Mouse (Mus musculus) spleen, adult 2 months (tissue): Measurements from ENCODE around the gene Fam198a. TPM values are rescaled to one million over a fixed set of nuclear protein-coding genes. Genes with fewer than 3 reads are reported as not detected.
A peak's percentile ranks its signal among the peaks of the same experiment; 100 is the strongest.

Experiments
- DNase-seq, 2 experiments: peaks; one replicate each; pipeline versions ENCODE4 v3.0.0 to v3.0.0-alpha.2; 2012 to 2021; ENCODE audit warnings: low spot score in 2 of 2, low read depth in 1 of 2
- H3K27ac ChIP-seq: fragments of 200-500 bp; 2 replicates; pipeline ENCODE4 v1.5.1; 2012; ENCODE audit warnings: low read length, inconsistent platforms; ENCODE audit not compliant: insufficient read depth
- H3K27me3 ChIP-seq: fragments of 200-500 bp; 2 replicates; pipeline ENCODE4 v1.6.1; 2012; ENCODE audit warnings: mild to moderate bottlenecking, moderate library complexity, low read length, inconsistent platforms; ENCODE audit not compliant: control insufficient read depth, insufficient read depth
- H3K36me3 ChIP-seq: fragments of 200-500 bp; 2 replicates; pipeline ENCODE4 v1.6.1; 2012; ENCODE audit warnings: mild to moderate bottlenecking, low read length, inconsistent platforms; ENCODE audit not compliant: control insufficient read depth, insufficient read depth
- H3K4me1 ChIP-seq: fragments of 200-500 bp; 2 replicates; pipeline ENCODE4 v1.6.1; 2011; ENCODE audit warnings: inconsistent platforms; ENCODE audit not compliant: control insufficient read depth, insufficient read depth, insufficient read length
- H3K4me3 ChIP-seq: fragments of 200-500 bp; 2 replicates; pipeline ENCODE4 v1.5.1; 2011; ENCODE audit warnings: mild to moderate bottlenecking, inconsistent platforms; ENCODE audit not compliant: insufficient read depth, insufficient read length; ENCODE audit errors: extremely low read depth
- CTCF ChIP-seq: fragments of 200-500 bp; IDR thresholded peaks from 2 replicates; pipeline ENCODE4 v1.5.1; 2011; ENCODE audit warnings: mild to moderate bottlenecking, inconsistent platforms; ENCODE audit not compliant: insufficient read depth, insufficient read length, insufficient replicate concordance; ENCODE audit errors: extremely low read depth
- POLR2A ChIP-seq: fragments of 200-500 bp; IDR thresholded peaks from 2 replicates; pipeline ENCODE4 v1.6.1; 2011; ENCODE audit warnings: low read depth, low read length, inconsistent platforms
- WGBS: fragments of 180-500 bp; shearing (Covaris S2); methylation state at CpG from one replicate; pipeline ENCODE4 v1.1.7; 2018; 5-methylcytosine and 5-hydroxymethylcytosine counted together
- polyA plus RNA-seq: library from polyadenylated mRNA; depleted of rRNA; stranded (reverse); fragments of >200 nt; gene quantifications from 2 replicates; pipeline ENCODE4 v1.2.3, GENCODE M21; 2012

Gene Fam198a
- polyA plus RNA-seq, 1 experiment, result 0.28 TPM

- WGBS, result 82% methylated on average over 10 of the region's 10 CpGs
- no peak overlapping the region for H3K4me3 ChIP-seq
Observed at GRCm38 (mm10) chr9:121915056-121915455, 35.7 kb upstream of the Fam198a start.

GRCm38 (mm10) chr9:121916102-121916501 is 34.7 kb upstream of the Fam198a start, which contains the start of gene Cyp8b1:
Cyp8b1 (minus strand) TSS chr9:121916305.
- DNase-seq, result no peak
- H3K36me3 ChIP-seq, result no peaks in the 10 kb centered on the region
- 84% methylated on average over 8 of the region's 8 CpGs for WGBS
- TF ChIP-seq CTCF (no peak), POLR2A (no peak)
- peaks cover 9% of the 10 kb centered on the region; the same call in 1 of the 2 replicates for H3K4me1 ChIP-seq
- H3K4me3 ChIP-seq, result no peak within 1 kb of the TSS
- H3K27ac ChIP-seq, result no peak within 1 kb of the TSS
- H3K27me3 ChIP-seq, result no peaks in the 10 kb centered on the region

More at GRCm38 (mm10) chr9:121915056-121915455, 35.7 kb upstream of the Fam198a start:
- H3K4me1 ChIP-seq, result peaks cover 12% of the 10 kb centered on the region; the same call in 1 of the 2 replicates
- TF ChIP-seq POLR2A, result no peak
- no peak for TF ChIP-seq CTCF
- no peaks in the 10 kb centered on the region for H3K36me3 ChIP-seq
- no peak for DNase-seq
- no peaks in the 10 kb centered on the region for H3K27me3 ChIP-seq
- H3K27ac ChIP-seq, result no peak overlapping the region

GRCm38 (mm10) chr9:121919027-121919501 is 31.7 kb upstream of the Fam198a start:
- TF ChIP-seq CTCF (no peak), POLR2A (peak; percentile 39; the same call in 1 of the 2 replicates)
- Histone ChIP-seq H3K4me1 (peaks cover 9% of the 10 kb centered on the region; the same call in 1 of the 2 replicates), H3K27ac (peak overlapping the region; percentile 39), H3K36me3 (no peaks in the 10 kb centered on the region), H3K4me3 (no peak overlapping the region), H3K27me3 (no peaks in the 10 kb centered on the region)
- WGBS, result 18% methylated on average over 10 of the region's 10 CpGs
- DNase-seq, result peak; percentile 49 to 66

- Histone ChIP-seq H3K4me1 (peaks cover 28% of the 10 kb centered on the region; the same call in 1 of the 2 replicates), H3K4me3 (no peak overlapping the region), H3K27ac (no peak overlapping the region), H3K36me3 (no peaks in the 10 kb centered on the region), H3K27me3 (no peaks in the 10 kb centered on the region)
- DNase-seq, result no peak
- WGBS, result 82% methylated on average over 8 of the region's 8 CpGs
- no peak for TF ChIP-seq CTCF
- TF ChIP-seq POLR2A, result no peak
Observed at GRCm38 (mm10) chr9:121923443-121923842, 27.3 kb upstream of the Fam198a start.

GRCm38 (mm10) chr9:121923906-121924305 is 26.9 kb upstream of the Fam198a start:
- TF ChIP-seq CTCF (no peak), POLR2A (no peak)
- no peak overlapping the region for H3K27ac ChIP-seq
- no peaks in the 10 kb centered on the region for H3K36me3 ChIP-seq
- H3K27me3 ChIP-seq, result no peaks in the 10 kb centered on the region
- WGBS, result 90% methylated on average over 5 of the region's 5 CpGs
- H3K4me1 ChIP-seq, result peaks cover 23% of the 10 kb centered on the region; the same call in 1 of the 2 replicates
- no peak overlapping the region for H3K4me3 ChIP-seq
- no peak for DNase-seq

GRCm38 (mm10) chr9:121924901-121925560 is 25.8 kb upstream of the Fam198a start:
- H3K4me3 ChIP-seq, result no peak overlapping the region
- H3K27me3 ChIP-seq, result no peaks in the 10 kb centered on the region
- WGBS, result 77% methylated on average over 9 of the region's 9 CpGs
- no peak overlapping the region for H3K27ac ChIP-seq
- peaks cover 21% of the 10 kb centered on the region; the same call in 1 of the 2 replicates for H3K4me1 ChIP-seq
- no peaks in the 10 kb centered on the region for H3K36me3 ChIP-seq
- DNase-seq, result no peak
- TF ChIP-seq POLR2A (no peak), CTCF (no peak)

GRCm38 (mm10) chr9:121925959-121926358 is 24.8 kb upstream of the Fam198a start:
- H3K27me3 ChIP-seq, result no peaks in the 10 kb centered on the region
- no peak overlapping the region for H3K4me3 ChIP-seq
- H3K36me3 ChIP-seq, result no peaks in the 10 kb centered on the region
- no peak overlapping the region for H3K27ac ChIP-seq
- WGBS, result 68% methylated on average over 8 of the region's 8 CpGs
- peaks cover 21% of the 10 kb centered on the region; the same call in 1 of the 2 replicates for H3K4me1 ChIP-seq
- TF ChIP-seq CTCF (no peak), POLR2A (no peak)
- DNase-seq, result no peak
